Mouse (Mus musculus): ENCODE results near the gene Helz. TPM values are rescaled to one million over a fixed set of nuclear protein-coding genes. Genes with fewer than 3 reads are reported as not detected.
"Not testable (repeated sequence)": the region's sequence is repeated elsewhere in the genome, so short reads cannot be mapped to it uniquely, and the experiment has no call there.

Helz gene
- 10 to 100 TPM; 34.8 to 34.9 TPM for total RNA-seq (2021)

DNA sequence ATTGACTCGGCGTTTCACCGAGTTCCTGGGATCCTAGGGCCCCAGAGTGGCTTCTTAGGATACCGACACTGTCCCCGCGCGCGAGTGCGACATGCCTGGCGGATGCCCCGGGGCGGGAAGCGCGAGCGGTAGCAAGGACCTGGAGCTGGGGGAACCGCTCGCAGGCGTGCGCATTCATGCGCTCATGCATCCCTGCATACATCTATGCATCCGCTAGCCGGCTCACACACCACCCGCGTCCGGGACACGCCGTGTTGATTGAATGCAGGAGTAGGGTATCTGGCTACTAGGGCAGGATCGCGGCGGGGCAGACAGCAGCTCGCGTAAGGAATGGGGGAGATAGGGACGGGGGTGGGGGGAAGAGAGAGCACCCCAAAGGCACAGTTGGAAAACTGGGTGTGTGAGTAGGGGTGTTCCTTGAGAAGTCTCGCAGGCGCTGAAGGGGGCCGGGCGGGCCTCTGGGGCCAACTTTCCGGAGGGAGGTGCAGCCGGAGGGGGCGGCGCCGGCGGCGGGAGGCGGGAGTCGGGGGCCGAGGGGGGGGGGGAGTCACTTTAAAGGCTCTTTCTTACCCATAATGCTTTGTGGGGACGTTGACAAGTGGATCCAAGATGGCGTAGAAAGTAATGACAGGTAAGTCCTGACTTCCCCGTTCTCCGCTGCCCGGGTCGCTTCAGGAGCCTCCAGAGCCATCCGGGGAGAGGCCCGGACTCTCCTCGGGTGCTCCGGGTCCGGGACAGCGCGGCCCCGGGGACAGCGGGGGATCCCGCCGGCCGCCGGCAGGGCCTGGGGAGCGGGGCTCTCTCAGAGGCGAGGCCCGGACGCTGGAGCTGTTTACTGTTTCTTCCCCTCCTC, at the start of gene Helz:
Gene Helz, plus strand, starts transcription at position 580 of the 853 bp plus-strand sequence.
- intact Hi-C loops (cut with DNase I), result loop anchor here (5.0 kb wide), 1 partner anchor 35 kb away; no protein-coding TSS in a partner anchor
- DNase-seq (ENCODE audit: extremely low spot score in 1 of 2, low spot score in 2 of 2), result peak; percentile 24 to 85

DNA sequence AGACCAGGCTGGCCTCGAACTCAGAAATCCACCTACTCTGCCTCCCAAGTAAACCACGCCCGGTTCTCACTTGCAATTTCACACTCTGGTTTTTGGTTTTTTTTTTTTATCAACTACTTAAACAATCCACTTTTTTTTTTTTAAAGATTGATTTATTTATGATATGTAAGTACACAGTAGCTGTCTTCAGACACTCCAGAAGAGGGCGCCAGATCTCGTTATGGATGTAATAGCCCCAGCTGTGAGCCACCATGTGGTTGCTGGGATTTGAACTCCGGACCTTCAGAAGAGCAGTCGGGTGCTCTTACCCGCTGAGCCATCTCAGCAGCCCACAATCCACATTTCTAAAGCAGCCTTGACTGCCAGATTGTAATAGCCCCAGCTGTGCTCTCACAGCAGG, 44.9 kb upstream of the Helz start:
- intact Hi-C loops (cut with DNase I), result no loop called here
- DNase-seq (ENCODE audit: extremely low spot score in 1 of 2, low spot score in 2 of 2), result no peak

DNA sequence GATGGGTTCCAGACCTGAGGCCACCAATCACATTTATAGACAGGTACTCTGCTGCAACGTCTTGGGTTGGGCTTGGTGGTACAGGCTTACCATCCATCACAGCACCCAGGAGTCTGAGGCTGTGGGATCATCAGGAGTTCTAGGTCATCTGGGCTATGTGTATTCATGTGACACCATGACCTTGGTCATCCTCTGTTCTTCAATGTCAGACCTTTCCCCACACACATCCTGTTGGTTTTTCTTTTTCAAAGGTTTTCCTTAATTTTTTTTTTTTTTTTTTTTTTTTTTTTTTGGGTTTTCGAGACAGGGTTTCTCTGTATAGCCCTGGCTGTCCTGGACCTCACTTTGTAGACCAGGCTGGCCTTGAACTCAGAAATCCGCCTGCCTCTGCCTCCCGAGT, 43.4 kb upstream of the Helz start:
- intact Hi-C loops (cut with DNase I), result not testable (repeated sequence)

DNA sequence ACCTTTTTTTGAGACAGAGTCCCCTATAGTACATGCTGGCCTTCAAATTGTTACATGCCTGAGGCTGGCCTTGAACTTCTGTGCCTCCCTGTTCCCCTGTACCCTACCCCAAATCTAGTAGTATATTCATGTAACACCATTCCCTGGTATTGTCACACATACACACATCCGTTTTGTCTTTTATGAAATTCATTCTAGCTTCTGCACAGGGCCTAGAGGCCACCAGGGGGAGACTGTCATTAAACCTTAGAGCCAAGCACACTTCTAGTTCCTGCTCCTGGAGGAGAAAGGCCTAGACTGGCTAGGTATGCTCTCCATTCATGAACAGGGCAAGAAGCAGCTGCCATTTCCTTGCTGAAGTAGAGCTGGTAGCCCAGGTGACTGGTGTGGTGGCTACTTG, 41.5 kb upstream of the Helz start:
- intact Hi-C loops (cut with DNase I), result no loop called here

More for the DNA sequence above, 43.4 kb upstream of the Helz start:
- DNase-seq (ENCODE audit: extremely low spot score in 1 of 2, low spot score in 2 of 2), result not testable (repeated sequence)

DNA sequence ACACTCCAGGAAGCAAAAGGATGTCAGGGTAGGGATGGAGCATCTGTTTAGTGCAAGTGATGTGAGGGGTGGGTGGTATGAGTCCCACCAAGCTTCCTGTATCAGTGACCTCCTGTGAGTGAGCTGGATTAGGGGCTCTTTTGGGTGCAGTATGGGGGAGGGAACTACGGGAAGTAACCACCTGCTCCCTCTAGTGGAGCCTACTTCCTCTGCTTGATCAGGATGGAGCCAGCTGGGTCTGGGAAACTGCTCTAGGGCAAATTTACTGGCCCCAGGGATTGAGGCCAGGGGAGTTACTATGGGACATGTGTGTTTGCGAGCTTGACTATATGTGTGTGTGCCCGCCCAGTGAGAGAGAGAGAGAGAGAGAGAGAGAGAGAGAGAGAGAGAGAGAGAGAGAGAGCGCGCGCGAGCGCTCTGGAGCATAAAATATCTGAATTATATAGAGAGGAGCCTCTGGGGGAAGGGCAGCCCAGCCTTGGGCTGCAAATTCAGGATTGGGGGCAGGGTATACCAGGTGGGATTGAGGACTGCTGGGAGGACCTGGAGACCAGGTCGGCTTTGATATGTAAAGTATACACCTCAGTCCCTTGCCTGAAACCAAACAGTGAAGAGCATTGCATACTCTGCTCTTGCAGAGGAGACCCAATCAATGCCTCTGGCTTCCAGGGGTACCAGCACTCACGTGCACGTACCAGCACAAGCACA, 37.9 kb upstream of the Helz start:
- DNase-seq (ENCODE audit: extremely low spot score in 1 of 2, low spot score in 2 of 2), result peak in 1 of 2 experiments; percentile 31
- intact Hi-C loops (cut with DNase I), result loop anchor here (5.0 to 10.0 kb wide), 2 partner anchors 38 to 345 kb away; partner anchors contain the start of gene Helz

More for the DNA sequence above, 41.5 kb upstream of the Helz start:
- DNase-seq (ENCODE audit: extremely low spot score in 1 of 2, low spot score in 2 of 2), result no peak

DNA sequence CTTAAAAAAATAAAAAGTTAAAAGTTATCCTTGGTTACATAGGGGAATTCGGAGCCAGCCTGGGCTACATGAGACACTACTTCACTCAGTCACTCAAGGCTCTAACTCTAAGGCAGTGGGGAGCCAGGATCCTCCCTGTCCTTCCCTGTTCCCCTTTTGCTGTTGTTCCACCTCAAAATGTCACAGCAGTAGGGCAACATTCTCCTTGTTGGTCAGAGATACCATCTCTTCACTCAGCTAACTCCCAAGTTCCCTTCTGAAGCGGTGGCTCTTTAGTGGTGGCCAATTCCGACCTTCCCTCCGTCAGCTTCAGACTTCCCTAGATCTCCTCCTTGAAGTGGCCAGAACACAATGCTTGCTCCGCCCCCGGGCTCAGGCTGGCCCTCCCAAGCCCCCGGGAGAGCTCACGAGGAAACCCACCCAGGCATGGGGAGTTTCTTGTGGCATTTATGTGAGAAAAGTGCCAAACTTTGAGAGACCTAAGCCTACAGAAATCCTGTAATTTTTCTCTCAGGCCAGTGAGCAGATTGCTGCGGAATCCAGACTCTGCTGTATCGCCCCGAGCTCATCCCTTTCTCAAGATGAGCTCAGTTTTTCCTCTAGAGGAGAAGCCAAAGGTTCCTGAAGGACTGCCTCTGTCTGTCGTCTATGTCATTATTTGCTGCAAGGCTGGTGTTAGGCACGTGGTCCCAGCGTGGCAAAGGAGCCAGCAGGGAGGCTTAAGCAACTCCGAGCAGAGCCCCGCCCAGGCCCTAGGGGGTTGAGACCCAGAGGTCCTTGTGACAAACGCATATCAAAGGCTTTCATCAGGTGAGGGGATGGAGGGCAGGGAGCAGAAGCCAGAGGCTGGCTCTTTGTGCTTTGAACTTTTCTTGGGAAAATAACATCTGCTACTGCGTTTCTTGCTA, 37.1 kb upstream of the Helz start:
- intact Hi-C loops (cut with DNase I), result loop anchor here (5.0 to 10.0 kb wide), 2 partner anchors 37 to 344 kb away; partner anchors contain the start of gene Helz
- DNase-seq (ENCODE audit: extremely low spot score in 1 of 2, low spot score in 2 of 2), result peak in 1 of 2 experiments; percentile 48

DNA sequence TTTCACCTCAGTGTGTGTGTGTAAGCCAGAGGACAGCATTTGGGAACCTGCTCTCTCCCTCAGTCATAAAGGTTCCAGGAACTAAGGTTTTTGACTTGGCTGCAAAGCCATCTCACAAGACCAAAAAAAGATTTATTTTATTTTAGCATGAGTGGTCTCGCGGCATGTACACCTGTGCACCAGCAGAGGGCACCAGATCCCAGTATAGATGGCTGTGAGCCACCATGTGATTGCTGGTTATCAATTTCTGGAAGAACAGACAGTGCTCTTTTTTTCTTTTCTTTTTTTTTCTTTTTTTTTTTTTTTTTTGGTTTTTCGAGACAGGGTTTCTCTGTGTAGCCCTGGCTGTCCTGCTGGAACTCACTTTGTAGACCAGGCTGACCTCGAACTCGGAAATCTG, 35.8 kb upstream of the Helz start:
- intact Hi-C loops (cut with DNase I), result loop anchor here (5.0 to 10.0 kb wide), 2 partner anchors 35 to 343 kb away; partner anchors contain the start of gene Helz
- peak; percentile 57 to 73 for DNase-seq (ENCODE audit: extremely low spot score in 1 of 2, low spot score in 2 of 2)

DNA sequence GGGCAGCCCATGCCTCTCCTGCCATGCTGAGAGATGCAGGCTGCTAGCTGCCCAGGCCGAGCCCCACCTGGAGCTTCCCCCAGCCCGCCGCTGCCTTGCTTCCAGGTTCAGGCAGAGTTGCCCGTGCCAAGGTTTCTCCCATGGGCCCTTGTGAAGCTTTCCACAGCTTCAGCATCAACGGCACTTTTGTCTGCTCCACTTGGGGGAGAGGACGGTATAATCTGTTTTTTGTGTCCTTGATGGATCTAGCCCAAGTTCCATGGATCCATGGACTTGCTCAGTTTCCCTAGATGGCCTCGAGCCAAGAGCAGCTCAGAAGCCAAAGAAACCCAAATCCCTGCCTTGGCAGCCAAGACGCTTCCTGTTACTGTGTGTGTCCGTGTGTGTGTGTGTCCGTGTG, 34.7 kb upstream of the Helz start:
- intact Hi-C loops (cut with DNase I), result loop anchor here (5.0 to 10.0 kb wide), 2 partner anchors 34 to 342 kb away; partner anchors contain the start of gene Helz
- peak; percentile 18 to 48 for DNase-seq (ENCODE audit: extremely low spot score in 1 of 2, low spot score in 2 of 2)

DNA sequence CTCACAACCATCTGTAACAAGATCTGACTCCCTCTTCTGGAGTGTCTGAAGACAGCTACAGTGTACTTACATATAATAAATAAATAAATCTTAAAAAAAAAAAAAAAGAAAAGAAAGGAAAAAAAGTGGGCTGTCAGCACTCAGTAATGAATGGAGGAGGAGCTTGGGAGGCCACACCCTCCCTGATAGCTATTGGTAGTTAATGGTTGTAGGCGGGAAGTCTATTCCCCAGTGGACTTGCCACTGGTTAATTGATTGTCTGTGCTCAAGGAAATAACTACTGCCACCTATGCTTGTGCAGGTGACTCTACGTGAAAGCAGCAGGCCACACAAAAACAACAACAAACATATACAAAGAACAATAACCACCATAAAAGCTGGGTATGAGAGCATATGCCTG, 31.3 kb upstream of the Helz start:
- intact Hi-C loops (cut with DNase I), result loop anchor here (10.0 kb wide), 1 partner anchor 338 kb away; no protein-coding TSS in a partner anchor

DNA sequence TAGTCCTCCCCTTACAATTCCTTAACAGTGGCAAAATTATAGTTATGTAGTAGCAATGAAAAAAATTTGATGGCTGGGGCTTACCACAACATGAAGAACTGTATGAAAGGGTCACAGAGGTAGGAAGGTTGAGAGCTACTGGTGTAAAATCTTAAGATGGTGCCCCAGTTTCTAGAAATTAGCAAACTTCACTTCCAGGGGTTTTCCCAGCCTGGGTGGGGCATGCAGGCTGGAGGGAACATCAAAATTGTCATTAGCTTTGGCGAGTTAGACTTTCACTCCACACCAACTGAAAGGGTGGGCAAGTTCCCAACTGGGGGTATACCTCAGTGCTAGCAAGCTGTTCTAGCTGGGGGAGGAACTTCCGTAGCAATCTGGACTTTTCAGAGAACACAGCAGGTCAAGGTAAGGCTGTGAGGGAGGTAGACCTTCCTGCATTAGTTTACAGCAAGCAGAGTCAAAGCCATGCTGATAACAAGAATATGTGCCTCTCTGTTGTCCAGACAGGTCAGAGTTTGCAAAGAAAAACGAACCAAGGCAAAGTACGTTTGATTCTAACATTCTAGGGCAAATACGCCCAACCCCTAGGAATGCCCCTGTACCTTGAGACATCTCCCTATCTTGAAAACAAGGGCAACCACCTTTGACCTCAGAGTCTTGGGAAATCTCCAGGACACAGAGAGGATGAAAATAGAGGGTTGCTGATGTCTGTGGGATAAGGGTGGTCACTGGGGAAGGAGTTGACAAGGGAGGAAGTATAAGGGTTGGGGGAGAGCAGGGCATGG, 28.9 kb upstream of the Helz start:
- DNase-seq (ENCODE audit: extremely low spot score in 1 of 2, low spot score in 2 of 2), result no peak
- intact Hi-C loops (cut with DNase I), result loop anchor here (10.0 kb wide), 1 partner anchor 336 kb away; no protein-coding TSS in a partner anchor

More for the DNA sequence above, 31.3 kb upstream of the Helz start:
- DNase-seq (ENCODE audit: extremely low spot score in 1 of 2, low spot score in 2 of 2), result no peak

DNA sequence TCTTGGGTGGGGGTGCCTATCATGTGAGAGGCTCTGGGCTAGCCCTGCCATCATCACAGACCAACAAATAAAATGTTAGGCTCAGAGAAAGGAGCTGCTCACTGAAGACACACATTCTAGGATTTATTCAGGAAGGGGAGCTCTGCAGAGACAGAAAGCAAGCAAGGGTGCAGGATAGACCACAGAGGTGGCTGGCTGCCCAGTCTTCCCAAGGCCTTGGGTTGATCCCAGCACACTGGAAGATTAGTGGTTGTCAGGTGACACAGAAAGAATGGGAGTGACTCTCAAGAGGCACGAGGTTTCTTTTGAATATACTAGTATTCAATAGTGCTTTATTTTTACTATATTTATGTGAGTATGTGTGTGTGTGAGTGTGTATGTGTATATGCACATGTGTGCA, 26.6 kb upstream of the Helz start:
- no peak for DNase-seq (ENCODE audit: extremely low spot score in 1 of 2, low spot score in 2 of 2)
- intact Hi-C loops (cut with DNase I), result no loop called here

DNA sequence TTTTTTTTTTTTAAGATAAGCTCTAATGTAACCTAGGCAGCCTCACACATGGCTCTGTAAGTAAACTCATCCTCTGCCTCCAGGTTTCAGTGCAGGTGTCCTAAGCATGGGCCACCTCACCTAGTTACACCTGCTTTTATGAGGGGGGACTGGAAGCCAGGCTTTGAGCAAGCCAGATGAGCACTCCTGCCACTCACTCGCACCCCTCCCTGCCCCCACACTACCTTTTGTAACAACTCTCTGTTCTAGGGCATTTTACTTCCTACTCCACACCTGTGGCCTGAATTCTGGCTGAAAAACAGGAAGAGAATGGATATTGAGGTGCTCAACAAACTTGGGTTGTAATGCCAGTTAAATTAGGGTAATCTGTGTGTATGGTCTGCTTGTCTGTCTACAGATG, 22.8 kb upstream of the Helz start:
- intact Hi-C loops (cut with DNase I), result no loop called here

DNA sequence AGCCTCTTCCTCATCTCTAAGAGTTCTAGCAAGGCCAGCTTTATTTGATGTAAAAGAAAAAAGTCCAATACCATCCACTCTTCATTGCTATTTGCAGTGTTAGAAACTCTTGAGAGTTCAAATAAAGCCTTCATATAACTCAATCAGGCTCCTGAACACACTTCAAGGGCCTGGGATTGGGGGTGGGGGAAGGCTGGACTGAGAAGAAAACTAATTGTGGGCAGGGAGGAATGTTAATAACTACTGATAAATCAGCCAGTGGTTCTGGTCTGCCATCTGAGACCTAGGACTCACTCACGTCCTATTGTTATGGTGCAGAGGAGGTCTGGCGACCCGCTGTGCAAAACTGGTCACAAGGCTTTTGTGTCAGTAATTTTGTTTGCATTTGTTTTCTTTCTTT, 20.1 kb upstream of the Helz start:
- DNase-seq (ENCODE audit: extremely low spot score in 1 of 2, low spot score in 2 of 2), result no peak
- intact Hi-C loops (cut with DNase I), result no loop called here

More for the DNA sequence above, 22.8 kb upstream of the Helz start:
- DNase-seq (ENCODE audit: extremely low spot score in 1 of 2, low spot score in 2 of 2), result no peak

DNA sequence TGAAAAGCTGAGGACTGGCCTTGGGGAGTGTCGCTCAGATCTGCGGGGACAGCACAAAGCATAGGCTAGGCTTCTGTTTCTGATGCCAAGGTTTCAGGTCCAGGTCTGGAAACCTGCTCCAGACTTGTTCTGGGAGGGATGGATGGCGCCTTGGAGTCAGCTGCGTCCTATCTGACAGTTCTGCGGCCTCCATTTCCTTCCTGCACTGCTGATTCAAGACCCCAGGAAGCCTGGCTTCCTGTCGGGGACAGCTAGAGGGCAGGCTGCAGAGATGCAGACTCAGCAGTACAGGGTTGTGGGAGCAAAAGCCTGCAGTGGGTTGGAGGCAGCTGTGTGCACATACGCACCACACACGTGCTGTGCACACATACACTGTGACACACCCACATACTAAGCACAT, 18.4 kb upstream of the Helz start:
- intact Hi-C loops (cut with DNase I), result no loop called here
- DNase-seq (ENCODE audit: extremely low spot score in 1 of 2, low spot score in 2 of 2), result peak in 1 of 2 experiments; percentile 73

DNA sequence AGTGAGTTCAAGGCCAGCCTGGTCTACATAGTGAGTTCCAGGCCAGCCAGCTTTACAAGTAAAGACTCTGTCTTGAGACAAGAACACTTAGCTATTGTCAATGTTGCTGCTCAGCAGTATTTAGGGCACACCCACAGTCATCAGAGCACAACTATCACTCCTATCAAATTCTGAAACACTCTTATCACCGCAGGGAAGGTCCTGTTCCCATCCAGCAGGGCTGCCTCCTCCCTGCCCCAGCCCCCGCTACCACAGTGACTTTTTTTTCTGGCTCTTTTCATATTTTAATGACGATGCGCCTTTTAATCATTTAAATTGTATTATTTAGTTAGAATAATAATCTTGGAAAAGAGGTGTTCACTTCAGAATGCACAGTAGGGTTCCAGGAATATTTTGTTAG, 16.3 kb upstream of the Helz start:
- no peak for DNase-seq (ENCODE audit: extremely low spot score in 1 of 2, low spot score in 2 of 2)
- intact Hi-C loops (cut with DNase I), result no loop called here

DNA sequence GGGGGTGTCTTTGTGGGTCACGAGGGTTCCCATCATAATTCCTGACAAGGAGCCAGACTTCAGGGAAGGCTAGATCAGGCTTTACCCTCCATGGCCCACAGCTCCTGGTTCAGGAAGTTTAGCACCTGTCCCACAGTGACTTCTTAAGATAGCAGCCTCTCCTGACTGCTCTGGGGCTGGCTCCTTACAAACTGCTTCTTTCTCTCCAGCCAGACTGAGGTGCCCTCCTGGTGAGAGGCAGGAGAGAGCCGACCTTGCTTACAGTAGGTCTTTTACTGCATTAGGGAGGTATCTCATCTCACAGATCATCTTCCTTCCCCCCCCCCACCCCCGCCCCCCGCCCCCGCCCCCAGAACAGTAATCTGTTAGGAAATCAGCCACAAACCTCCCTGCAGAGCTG, 15.5 kb upstream of the Helz start:
- DNase-seq (ENCODE audit: extremely low spot score in 1 of 2, low spot score in 2 of 2), result no peak
- intact Hi-C loops (cut with DNase I), result no loop called here

DNA sequence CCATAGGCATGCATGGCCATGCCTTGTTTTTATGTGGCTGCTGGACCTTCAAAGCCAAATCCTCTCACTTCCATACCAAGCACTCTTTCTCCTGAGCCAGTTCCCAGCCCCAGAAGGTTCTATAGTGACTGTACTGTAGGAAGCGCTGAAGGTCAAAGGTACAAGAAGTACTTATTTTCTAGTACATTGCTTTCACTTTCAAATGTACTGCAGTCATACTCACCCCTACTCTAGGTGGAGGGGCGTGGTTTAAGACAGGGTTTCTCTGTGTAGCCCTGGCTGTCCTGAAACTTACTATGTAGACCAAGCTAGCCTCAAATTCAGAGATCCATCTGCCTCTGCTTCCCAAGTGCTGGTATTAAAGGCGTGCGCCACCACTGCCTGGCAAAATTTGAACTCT, 8.7 kb upstream of the Helz start:
- no peak for DNase-seq (ENCODE audit: extremely low spot score in 1 of 2, low spot score in 2 of 2)
- intact Hi-C loops (cut with DNase I), result no loop called here

DNA sequence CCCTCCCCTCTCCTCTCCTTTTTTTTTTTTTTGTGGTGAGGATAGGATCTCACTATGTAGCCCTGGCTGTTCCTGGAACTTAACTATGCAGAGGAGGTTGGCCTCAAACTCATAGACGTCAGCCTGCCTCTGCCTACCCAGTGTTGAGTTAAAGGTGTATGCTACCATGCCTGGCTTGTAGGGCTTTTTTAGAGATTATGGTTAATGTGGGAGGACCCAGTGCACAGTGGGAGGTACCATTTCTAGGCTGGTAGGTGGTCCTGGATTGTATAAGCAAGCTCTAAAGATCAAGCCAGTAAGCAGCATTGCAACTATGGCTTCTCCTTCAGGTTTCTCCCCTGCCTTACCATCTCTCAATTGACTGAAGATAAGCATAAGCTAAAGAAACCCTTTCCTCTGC, 7.4 kb upstream of the Helz start:
- no peak for DNase-seq (ENCODE audit: extremely low spot score in 1 of 2, low spot score in 2 of 2)
- intact Hi-C loops (cut with DNase I), result no loop called here

All from left cerebral cortex, postnatal 10 days (tissue).